Mouse (Mus musculus): Measurements from ENCODE around the gene Capn11. TPM values are rescaled to one million over a fixed set of nuclear protein-coding genes. Genes with fewer than 3 reads are reported as not detected.
"Not testable (repeated sequence)": the region's sequence is repeated elsewhere in the genome, so short reads cannot be mapped to it uniquely, and the experiment has no call there.

The Capn11 gene
- polyA plus RNA-seq, 1 experiment from 2014 or later, result not detected

DNA sequence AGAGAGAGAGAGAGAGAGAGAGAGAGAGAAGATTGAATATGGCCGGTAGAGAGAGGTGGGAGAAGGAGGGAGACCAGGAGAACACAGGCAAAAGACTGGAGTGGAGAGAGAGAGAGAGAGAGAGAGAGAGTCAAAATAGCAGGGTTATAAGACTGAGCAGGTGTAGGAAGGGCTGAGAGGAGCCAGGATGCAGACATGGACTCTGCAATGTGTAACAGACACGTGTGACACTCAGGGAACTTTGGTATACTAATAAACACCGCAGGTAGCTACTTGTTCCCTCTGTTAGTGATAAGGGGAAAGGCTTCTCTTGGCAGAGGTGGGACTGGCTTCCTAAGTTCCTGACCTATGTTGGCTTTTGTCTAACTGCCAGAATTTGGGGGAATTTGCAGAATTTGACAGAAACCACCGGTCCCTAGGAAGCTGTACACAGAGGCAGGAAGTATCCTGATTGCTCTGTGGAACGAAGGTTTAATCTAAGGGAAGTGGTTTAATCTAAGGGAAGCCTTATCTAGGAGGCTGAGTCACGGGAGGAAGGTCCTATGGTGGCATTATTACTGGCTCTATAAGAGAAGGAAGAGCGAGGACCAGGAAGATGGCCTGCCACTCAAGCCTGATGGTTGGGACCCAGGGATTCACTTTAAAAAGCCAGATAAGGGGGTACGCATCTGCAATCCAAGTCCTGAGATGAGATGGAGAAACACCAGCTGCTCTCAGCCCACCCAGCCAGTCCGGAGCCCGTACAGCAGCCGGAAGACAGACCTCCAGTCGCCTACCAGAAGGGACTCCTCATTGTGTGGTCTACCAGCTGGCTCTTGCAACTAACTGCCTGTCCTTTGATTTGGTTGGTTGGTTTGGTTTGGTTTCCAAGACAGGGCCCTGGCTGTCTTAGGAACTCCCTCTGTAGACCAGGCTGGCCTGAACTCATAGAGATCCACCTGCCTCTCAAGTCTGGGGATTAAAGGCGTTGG lies 30.0 kb downstream of the Capn11 start:
- DNase-seq, result peak; percentile 89
- ATAC-seq (ENCODE audit: insufficient read depth), result peak; percentile 84
- WGBS, result 35% methylated on average over 13 of the region's 13 CpGs
- Histone ChIP-seq H3K4me2 (peak overlapping the region; percentile 77), H3K9ac (no peak overlapping the region), H3K4me1 (ENCODE audit: insufficient read depth) (peaks cover 19% of the 10 kb centered on the region), H3K9me3 (ENCODE audit: low read depth, low read length) (no peaks in the 10 kb centered on the region), H3K27me3 (ENCODE audit: insufficient read depth, low read length) (no peaks in the 10 kb centered on the region), H3K4me3 (ENCODE audit: low read depth, low read length) (peak overlapping the region; percentile 36; the same call in 1 of the 2 replicates), H3K27ac (ENCODE audit: low read depth) (peak overlapping the region; percentile 64), H3K36me3 (ENCODE audit: insufficient read depth) (no peaks in the 10 kb centered on the region)
- TF ChIP-seq CTCF (IDR thresholded peaks at IDR 0.05; ENCODE audit: low read depth), result no peak

DNA sequence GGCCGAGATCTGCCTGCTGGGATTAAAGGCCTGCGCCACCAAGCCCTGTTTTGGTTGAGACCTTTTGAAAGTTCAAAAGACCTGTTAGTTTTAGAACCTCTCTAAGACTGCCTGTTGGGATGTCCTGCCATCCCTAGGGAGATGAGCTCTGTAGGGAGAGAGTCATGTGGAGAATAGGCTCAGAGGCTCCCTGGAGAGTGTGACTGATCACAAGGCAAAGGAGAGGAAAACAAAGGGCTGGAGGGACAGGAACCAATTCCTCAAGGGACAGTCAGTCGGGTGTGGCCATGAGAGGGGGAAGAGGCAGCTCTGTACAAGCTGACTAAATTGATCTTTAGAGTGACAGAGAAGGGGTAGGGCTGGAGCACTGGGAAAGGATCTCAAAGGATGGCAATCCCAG lies 31.0 kb downstream of the Capn11 start:
- no peaks in the 10 kb centered on the region for H3K27me3 ChIP-seq (ENCODE audit: insufficient read depth, low read length)
- no peak for TF ChIP-seq CTCF (IDR thresholded peaks at IDR 0.05; ENCODE audit: low read depth)
- peaks cover 19% of the 10 kb centered on the region for H3K4me1 ChIP-seq (ENCODE audit: insufficient read depth)
- H3K9me3 ChIP-seq (ENCODE audit: low read depth, low read length), result no peaks in the 10 kb centered on the region
- ATAC-seq (ENCODE audit: insufficient read depth), result no peak
- peak overlapping the region; percentile 5; the same call in 1 of the 2 replicates for H3K27ac ChIP-seq (ENCODE audit: low read depth)
- 37% methylated on average over 3 of the region's 3 CpGs for WGBS
- H3K4me2 ChIP-seq, result no peak overlapping the region
- H3K9ac ChIP-seq, result no peak overlapping the region
- DNase-seq, result peak; percentile 40
- no peaks in the 10 kb centered on the region for H3K36me3 ChIP-seq (ENCODE audit: insufficient read depth)
- no peak overlapping the region for H3K4me3 ChIP-seq (ENCODE audit: low read depth, low read length)

DNA sequence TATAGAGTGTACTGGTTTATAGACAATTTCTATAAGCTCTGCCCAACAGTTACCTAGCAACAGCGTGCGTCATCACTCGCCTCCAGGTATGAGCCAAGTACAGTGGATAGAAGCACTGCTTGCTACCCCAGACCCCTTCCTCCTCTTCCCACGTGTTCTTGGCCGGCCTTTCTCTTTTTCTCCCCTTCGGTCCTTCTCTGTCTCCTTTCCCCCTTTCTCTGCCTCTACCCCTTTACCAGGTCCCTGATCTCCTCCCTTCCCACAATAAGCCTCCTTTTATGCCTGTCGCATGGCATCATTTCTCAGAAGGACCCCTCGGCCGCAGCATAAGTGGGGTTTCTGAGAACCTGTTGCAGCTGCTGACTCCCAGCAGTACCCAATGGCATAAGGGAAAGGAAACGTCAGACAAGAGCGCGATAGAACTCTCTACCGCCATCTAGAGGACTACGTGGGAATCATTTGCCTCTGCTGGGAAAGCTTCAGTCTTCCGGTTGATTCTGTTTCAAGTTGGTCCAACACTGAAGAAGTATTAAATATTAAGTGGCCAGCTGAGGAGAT lies 32.5 kb downstream of the Capn11 start:
- peak; percentile 91 for TF ChIP-seq CTCF (IDR thresholded peaks at IDR 0.05; ENCODE audit: low read depth)
- DNase-seq (peak; percentile 97), ATAC-seq (ENCODE audit: insufficient read depth) (no peak)
- Histone ChIP-seq H3K9ac (peak overlapping the region; percentile 30; the same call in 1 of the 2 replicates), H3K9me3 (ENCODE audit: low read depth, low read length) (no peaks in the 10 kb centered on the region), H3K27ac (ENCODE audit: low read depth) (no peak overlapping the region), H3K4me1 (ENCODE audit: insufficient read depth) (peaks cover 19% of the 10 kb centered on the region), H3K27me3 (ENCODE audit: insufficient read depth, low read length) (no peaks in the 10 kb centered on the region), H3K4me3 (ENCODE audit: low read depth, low read length) (no peak overlapping the region), H3K4me2 (peak overlapping the region; percentile 45), H3K36me3 (ENCODE audit: insufficient read depth) (no peaks in the 10 kb centered on the region)
- 22% methylated on average over 15 of the region's 15 CpGs for WGBS

DNA sequence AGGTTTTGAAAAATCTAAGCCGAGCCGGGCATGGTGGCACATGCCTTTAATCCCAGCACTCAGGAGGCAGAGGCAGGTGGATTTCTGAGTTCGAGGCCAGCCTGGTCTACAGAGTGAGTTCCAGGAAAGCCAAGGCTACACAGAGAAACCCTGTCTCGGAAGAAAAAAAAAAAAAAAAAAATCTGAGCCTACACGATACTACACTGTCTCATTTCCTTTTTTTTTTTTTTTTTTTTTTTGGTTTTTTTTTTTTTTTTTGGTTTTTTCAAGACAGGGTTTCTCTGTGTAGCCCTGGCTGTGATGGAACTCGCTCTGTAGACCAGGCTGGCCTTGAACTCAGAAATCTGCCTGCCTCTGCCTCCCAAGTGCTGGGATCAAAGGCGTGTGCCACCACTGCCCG lies 35.7 kb downstream of the Capn11 start:
- not testable (repeated sequence) for ATAC-seq (ENCODE audit: insufficient read depth); H3K4me1 ChIP-seq (ENCODE audit: insufficient read depth); H3K4me2 ChIP-seq; H3K36me3 ChIP-seq (ENCODE audit: insufficient read depth); DNase-seq; H3K27ac ChIP-seq (ENCODE audit: low read depth); H3K27me3 ChIP-seq (ENCODE audit: insufficient read depth, low read length); H3K9ac ChIP-seq; H3K4me3 ChIP-seq (ENCODE audit: low read depth, low read length); H3K9me3 ChIP-seq (ENCODE audit: low read depth, low read length)
- 85% methylated on average over 8 of the region's 8 CpGs for WGBS

DNA sequence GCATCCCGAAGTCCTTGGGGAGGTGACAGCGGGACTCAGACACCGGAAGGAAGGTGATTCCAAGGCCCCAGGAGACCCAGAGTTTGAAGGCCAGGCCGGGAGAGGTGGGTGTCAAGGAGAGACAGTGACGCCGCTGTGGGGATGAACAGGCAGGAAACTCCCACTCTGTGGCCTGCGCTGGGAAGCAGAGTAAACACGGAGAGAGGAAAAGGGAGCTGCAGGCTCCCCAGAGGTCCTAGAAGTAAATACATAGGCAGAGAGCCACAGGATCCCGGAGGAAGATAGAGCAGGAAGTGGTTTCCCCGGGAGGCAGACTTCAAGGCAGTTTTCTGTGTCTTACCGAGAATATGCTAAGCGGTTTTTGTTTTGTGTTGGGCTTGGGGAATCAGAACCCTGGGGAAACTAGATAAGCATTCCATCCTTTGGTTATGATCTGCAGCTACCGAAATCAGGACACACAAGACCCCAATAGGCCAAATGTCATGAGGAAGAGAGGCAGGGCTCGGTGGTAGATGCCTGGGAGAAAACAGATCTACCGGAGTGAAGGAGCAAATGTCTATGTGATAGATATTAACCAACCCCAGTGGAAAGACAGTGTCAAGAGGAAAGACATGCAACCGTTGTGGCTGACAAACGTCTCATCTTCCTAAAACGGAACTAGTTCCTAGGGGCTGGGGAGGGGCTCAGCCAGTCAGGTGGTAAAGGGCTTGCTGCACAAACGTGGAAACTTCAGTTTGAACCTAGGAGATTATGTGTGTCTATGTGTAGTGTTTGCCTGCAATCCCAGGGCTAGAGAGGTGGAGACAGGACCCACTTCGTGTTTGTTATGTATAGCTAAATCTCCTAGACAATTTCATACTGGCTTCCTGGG lies 39.5 kb downstream of the Capn11 start:
- ATAC-seq (ENCODE audit: insufficient read depth), result peak; percentile 21; the same call in 1 of the 2 replicates
- Histone ChIP-seq H3K4me2 (peak overlapping the region; percentile 49), H3K4me3 (ENCODE audit: low read depth, low read length) (peak overlapping the region; percentile 14; the same call in 1 of the 2 replicates), H3K27ac (ENCODE audit: low read depth) (peak overlapping the region; percentile 87), H3K36me3 (ENCODE audit: insufficient read depth) (no peaks in the 10 kb centered on the region), H3K9me3 (ENCODE audit: low read depth, low read length) (no peaks in the 10 kb centered on the region), H3K9ac (peak overlapping the region; percentile 1), H3K4me1 (ENCODE audit: insufficient read depth) (peaks cover 5% of the 10 kb centered on the region; the same call in 1 of the 2 replicates), H3K27me3 (ENCODE audit: insufficient read depth, low read length) (no peaks in the 10 kb centered on the region)
- peak; percentile 58 for DNase-seq
- TF ChIP-seq CTCF (IDR thresholded peaks at IDR 0.05; ENCODE audit: low read depth), result no peak
- WGBS, result 14% methylated on average over 20 of the region's 20 CpGs

DNA sequence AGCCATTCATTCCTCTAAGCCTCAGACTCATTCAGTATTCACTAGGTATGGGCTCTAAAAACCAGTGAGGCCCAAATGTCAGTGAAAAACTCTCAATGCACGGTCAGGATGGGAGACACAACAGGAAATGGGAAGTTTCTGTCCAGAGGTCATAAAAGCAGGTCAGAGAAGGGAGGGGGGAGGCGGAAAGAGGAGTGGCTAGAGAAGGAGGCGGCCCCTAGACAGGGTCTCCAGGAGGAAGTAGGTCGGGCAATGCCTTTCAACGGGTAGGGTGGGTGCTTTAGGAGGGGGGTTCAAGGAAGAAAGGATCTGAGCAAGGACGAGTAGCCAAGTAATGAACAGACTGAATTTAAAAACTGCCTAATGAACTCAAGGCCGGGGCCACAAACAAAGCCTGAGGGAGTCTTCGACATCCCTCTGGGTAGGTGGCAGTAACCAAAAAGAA lies 40.2 kb downstream of the Capn11 start:
- peak overlapping the region; percentile 49 for H3K4me2 ChIP-seq
- peaks cover 5% of the 10 kb centered on the region; the same call in 1 of the 2 replicates for H3K4me1 ChIP-seq (ENCODE audit: insufficient read depth)
- WGBS, result 21% methylated on average over 8 of the region's 8 CpGs
- H3K4me3 ChIP-seq (ENCODE audit: low read depth, low read length), result peak overlapping the region; percentile 14; the same call in 1 of the 2 replicates
- H3K36me3 ChIP-seq (ENCODE audit: insufficient read depth), result no peaks in the 10 kb centered on the region
- peak overlapping the region; percentile 87 for H3K27ac ChIP-seq (ENCODE audit: low read depth)
- H3K9ac ChIP-seq, result peak overlapping the region; percentile 1
- H3K9me3 ChIP-seq (ENCODE audit: low read depth, low read length), result no peaks in the 10 kb centered on the region
- DNase-seq (peak; percentile 53), ATAC-seq (ENCODE audit: insufficient read depth) (peak; percentile 65; the same call in 1 of the 2 replicates)
- TF ChIP-seq CTCF (IDR thresholded peaks at IDR 0.05; ENCODE audit: low read depth), result no peak
- H3K27me3 ChIP-seq (ENCODE audit: insufficient read depth, low read length), result no peaks in the 10 kb centered on the region
